Mouse (Mus musculus) right cerebral cortex, postnatal 25 days (tissue): ENCODE measurements at regions not wholly inside any gene's neighbourhood (a gene's known extent, or its start where the extent isn't known, plus 50 kb on each side); places are given as distances from the start of the nearest gene placed in this dataset.
A peak's percentile ranks its signal among the peaks of the same experiment; 100 is the strongest.

ENCODE experiments used
- DNase-seq: peaks from one replicate; pipeline ENCODE4 v3.0.0; 2022

- no peak for DNase-seq
Observed at GRCm38 (mm10) chr15:65646470-65646869, 631.8 kb upstream of the Gm21961 start.

- DNase-seq: no peak
Observed at GRCm38 (mm10) chr15:65639484-65639883, 624.8 kb upstream of the Gm21961 start.

- DNase-seq: peak; percentile 65
Observed at GRCm38 (mm10) chr15:65637520-65638184, 622.9 kb upstream of the Gm21961 start.

GRCm38 (mm10) chr15:65632440-65632839, 617.7 kb upstream of the Gm21961 start:
- no peak for DNase-seq

- no peak for DNase-seq
Observed at GRCm38 (mm10) chr15:65630476-65630875, 615.8 kb upstream of the Gm21961 start.

GRCm38 (mm10) chr15:65592718-65593477, 578.2 kb upstream of the Gm21961 start:
- DNase-seq: peak; percentile 49

- no peak for DNase-seq
Observed at GRCm38 (mm10) chr15:65585566-65585965, 570.9 kb upstream of the Gm21961 start.

- no peak for DNase-seq
Observed at GRCm38 (mm10) chr15:65579353-65579752, 564.6 kb upstream of the Gm21961 start.

- no peak for DNase-seq
Observed at GRCm38 (mm10) chr15:65567931-65568330, 553.2 kb upstream of the Gm21961 start.

- no peak for DNase-seq
Observed at GRCm38 (mm10) chr15:65557846-65558835, 543.4 kb upstream of the Gm21961 start.

GRCm38 (mm10) chr15:65549046-65549445, 534.3 kb upstream of the Gm21961 start:
- no peak for DNase-seq

GRCm38 (mm10) chr15:65535606-65536005, 520.9 kb upstream of the Gm21961 start:
- no peak for DNase-seq

- DNase-seq: peak; percentile 20
Observed at GRCm38 (mm10) chr15:65532241-65532640, 517.5 kb upstream of the Gm21961 start.

- DNase-seq: no peak
Observed at GRCm38 (mm10) chr15:65502656-65503055, 488.0 kb upstream of the Gm21961 start.

- no peak for DNase-seq
Observed at GRCm38 (mm10) chr15:65478940-65479339, 464.2 kb upstream of the Gm21961 start.

GRCm38 (mm10) chr15:65455203-65455816, 440.6 kb upstream of the Gm21961 start:
- DNase-seq: no peak

GRCm38 (mm10) chr15:65452258-65453028, 437.7 kb upstream of the Gm21961 start:
- no peak for DNase-seq

- no peak for DNase-seq
Observed at GRCm38 (mm10) chr15:65419736-65420135, 405.0 kb upstream of the Gm21961 start.
